Mouse (Mus musculus): Measurements from ENCODE around the gene Fcna.

DNA sequence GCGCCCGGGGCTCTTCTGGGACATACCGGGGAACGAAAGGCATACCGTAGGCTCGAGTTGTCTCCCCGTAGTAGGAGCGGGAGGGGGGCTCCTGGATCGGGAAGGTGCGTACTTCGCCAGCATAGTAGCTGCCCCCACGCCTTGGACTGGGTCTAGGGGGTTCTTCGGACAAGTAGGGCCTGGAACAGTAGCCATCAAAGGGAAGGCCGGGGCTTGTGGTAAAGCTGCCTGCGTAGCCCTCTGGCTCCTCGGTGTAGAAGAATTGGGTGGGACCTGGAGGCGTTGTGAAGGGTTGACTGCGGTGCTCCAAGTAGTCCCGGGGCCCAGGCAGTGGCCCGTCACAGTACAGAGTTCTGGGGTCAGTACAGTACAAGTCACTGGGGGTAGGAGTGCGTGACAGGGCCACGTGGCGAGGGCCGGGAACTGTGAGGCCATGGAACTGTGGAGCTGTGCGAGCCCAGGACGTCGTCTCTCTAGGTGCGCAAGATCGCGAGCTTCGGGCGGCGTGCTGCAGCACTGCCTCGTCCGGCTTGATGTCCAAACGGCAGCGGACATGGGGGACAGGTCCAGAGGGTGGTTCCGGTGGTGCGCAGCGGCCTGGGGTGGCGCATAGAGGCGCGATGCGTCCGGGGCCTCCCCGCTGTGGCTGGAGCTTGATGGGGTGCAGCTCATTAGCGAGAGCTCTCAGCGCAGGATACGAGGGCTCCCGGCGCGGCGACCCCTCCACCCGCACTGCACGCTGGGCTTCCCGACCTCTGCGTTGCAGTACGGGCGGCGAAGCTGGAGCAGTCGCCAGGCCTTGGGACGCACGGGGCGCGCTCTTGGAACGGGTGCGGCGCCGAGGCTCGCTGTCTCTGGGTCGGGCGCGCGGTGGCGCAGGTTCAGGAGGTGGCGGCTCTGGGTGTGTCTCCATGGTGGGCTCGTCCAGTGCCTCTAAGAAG, 48.8 kb downstream of the Fcna start:
- TF ChIP-seq CTCF (IDR thresholded peaks at IDR 0.05; ENCODE audit: borderline replicate concordance, control insufficient read depth, extremely low read depth, insufficient read depth, low read length, poor library complexity) (no peak), POLR2A (IDR thresholded peaks at IDR 0.05; ENCODE audit: control insufficient read depth, extremely low read depth, insufficient read depth, low read length, poor library complexity) (no peak)

Measured in thymus, adult 2 months (tissue).